Mouse (Mus musculus) testis, postnatal 10 days (tissue): ENCODE measurements around the gene 3110021N24Rik.
"Not testable (repeated sequence)": the region's sequence is repeated elsewhere in the genome, so short reads cannot be mapped to it uniquely, and the experiment has no call there.

Source experiments
- DNase-seq: peaks from one replicate; pipeline ENCODE4 v3.0.0; 2021; ENCODE audit warnings: low spot score

Gene 3110021N24Rik

GRCm38 (mm10) chr4:108719349-108719748, at the start of gene 3110021N24Rik:
TSS of gene 3110021N24Rik (plus strand) at chr4:108719649.
- DNase-seq: no peak

GRCm38 (mm10) chr4:108686156-108686555, 33.3 kb upstream of the 3110021N24Rik start:
- no peak for DNase-seq

GRCm38 (mm10) chr4:108687098-108687497, 32.4 kb upstream of the 3110021N24Rik start:
- not testable (repeated sequence) for DNase-seq

- DNase-seq: no peak
These were observed 29.0 kb upstream of the 3110021N24Rik start for GRCm38 (mm10) chr4:108690479-108690878.

GRCm38 (mm10) chr4:108691469-108691868, 28.0 kb upstream of the 3110021N24Rik start:
- no peak for DNase-seq

- no peak for DNase-seq
These were observed 22.5 kb upstream of the 3110021N24Rik start for GRCm38 (mm10) chr4:108696934-108697333.

- no peak for DNase-seq
These were observed 11.2 kb upstream of the 3110021N24Rik start for GRCm38 (mm10) chr4:108708209-108708608.

GRCm38 (mm10) chr4:108721245-108721784, 1.9 kb downstream of the 3110021N24Rik start:
- DNase-seq: no peak

- no peak for DNase-seq
These were observed 4.7 kb downstream of the 3110021N24Rik start for GRCm38 (mm10) chr4:108724102-108724501.

- DNase-seq: no peak
These were observed 11.0 kb downstream of the 3110021N24Rik start for GRCm38 (mm10) chr4:108730450-108730849.

GRCm38 (mm10) chr4:108731582-108731981, 12.1 kb downstream of the 3110021N24Rik start:
- no peak for DNase-seq

- DNase-seq: no peak
These were observed 26.9 kb downstream of the 3110021N24Rik start for GRCm38 (mm10) chr4:108746160-108746873.

GRCm38 (mm10) chr4:108759583-108759982, 40.1 kb downstream of the 3110021N24Rik start:
- no peak for DNase-seq

- no peak for DNase-seq
These were observed 49.1 kb downstream of the 3110021N24Rik start for GRCm38 (mm10) chr4:108768527-108768926.

- DNase-seq: no peak
These were observed 60.3 kb downstream of the 3110021N24Rik start for GRCm38 (mm10) chr4:108779763-108780056.

GRCm38 (mm10) chr4:108780057-108780863, 60.8 kb downstream of the 3110021N24Rik start, which contains the start of gene Zfyve9:
TSS of gene Zfyve9 (minus strand) at chr4:108780798.
- peak; percentile 87 for DNase-seq

- DNase-seq: no peak
These were observed 61.4 kb downstream of the 3110021N24Rik start for GRCm38 (mm10) chr4:108780864-108781205.

- DNase-seq: no peak
These were observed 62.1 kb downstream of the 3110021N24Rik start for GRCm38 (mm10) chr4:108781596-108781995.

GRCm38 (mm10) chr4:108782421-108783085, 63.1 kb downstream of the 3110021N24Rik start:
- no peak for DNase-seq

GRCm38 (mm10) chr4:108789258-108789936, 69.9 kb downstream of the 3110021N24Rik start:
- no peak for DNase-seq

- DNase-seq: no peak
These were observed 71.1 kb downstream of the 3110021N24Rik start for GRCm38 (mm10) chr4:108790507-108790906.

GRCm38 (mm10) chr4:108793941-108794340, 74.5 kb downstream of the 3110021N24Rik start:
- DNase-seq: no peak
